Mouse (Mus musculus) CH12.LX (cell line): Measurements from ENCODE around the gene Hyou1.

Experiments
- CTCF ChIP-seq, 2 experiments: IDR thresholded peaks in 1 of 2; conservative IDR thresholded peaks in 1 of 2; 2 replicates each; pipeline ENCODE4 v1.5.1; 2011 to 2012; ENCODE audit warnings: low read depth in 2 of 2, low read length in 2 of 2, improper control_type of control experiment in 1 of 2, inconsistent platforms in 1 of 2, mild to moderate bottlenecking in 1 of 2, moderate library complexity in 1 of 2
- POLR2A ChIP-seq: IDR thresholded peaks from 2 replicates; pipeline ENCODE4 v1.6.1; 2011; ENCODE audit warnings: low read depth, mild to moderate bottlenecking, improper control_type of control experiment, low read length
- SIN3A ChIP-seq: IDR thresholded peaks from 2 replicates; pipeline ENCODE4 v1.6.1; 2012; ENCODE audit warnings: low read length, improper control_type of control experiment, inconsistent platforms
- USF2 ChIP-seq: conservative IDR thresholded peaks from 2 replicates; pipeline ENCODE4 v1.6.1; 2011; ENCODE audit warnings: low read depth, low read length, improper control_type of control experiment
- ZC3H11A ChIP-seq: IDR thresholded peaks from 2 replicates; pipeline ENCODE4 v1.6.1; 2012; ENCODE audit warnings: low read depth, mild to moderate bottlenecking, inconsistent platforms, low read length, improper control_type of control experiment

DNA sequence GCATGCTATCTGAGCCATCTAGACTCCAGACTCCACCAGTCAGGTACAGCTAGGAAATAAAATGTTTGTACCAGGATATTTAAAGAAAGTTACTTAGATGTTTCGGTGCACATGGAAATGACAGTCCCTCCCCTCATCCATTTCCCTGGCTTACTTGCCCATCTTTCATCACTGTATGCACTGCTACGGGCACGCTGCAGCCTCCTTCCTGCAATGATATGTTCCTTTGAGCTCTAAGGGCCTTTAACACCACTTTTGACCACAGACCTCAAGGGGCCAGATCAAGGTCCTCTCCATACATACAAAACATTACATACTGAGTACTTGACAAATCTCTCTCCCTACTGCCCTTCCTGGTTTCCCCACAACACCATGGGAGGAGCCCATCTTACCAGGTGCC, 42.3 kb upstream of the Hyou1 start:
- TF ChIP-seq USF2: no peak
- no peak for TF ChIP-seq ZC3H11A
- no peak for TF ChIP-seq CTCF (conservative IDR thresholded peaks at IDR 0.05 in 1 of 2, IDR thresholded peaks at IDR 0.05 in 1 of 2; ENCODE audit: low read depth in 2 of 2, low read length in 2 of 2)
- no peak for TF ChIP-seq POLR2A
- TF ChIP-seq SIN3A: no peak
